Mouse (Mus musculus) layer of hippocampus, adult 9-10 months (tissue): Measurements from ENCODE around the gene Plin4.
"Not testable (repeated sequence)": the region's sequence is repeated elsewhere in the genome, so short reads cannot be mapped to it uniquely, and the experiment has no call there.

Source experiments
- DNase-seq: peaks from one replicate; pipeline ENCODE4 v3.0.0; 2022; ENCODE audit warnings: low spot score

Plin4 gene

GRCm38 (mm10) chr17:56126175-56126574 lies 16.6 kb upstream of the Plin4 start:
- DNase-seq = no peak

- no peak for DNase-seq
These were observed 15.7 kb upstream of the Plin4 start for GRCm38 (mm10) chr17:56125276-56125630.

DNA sequence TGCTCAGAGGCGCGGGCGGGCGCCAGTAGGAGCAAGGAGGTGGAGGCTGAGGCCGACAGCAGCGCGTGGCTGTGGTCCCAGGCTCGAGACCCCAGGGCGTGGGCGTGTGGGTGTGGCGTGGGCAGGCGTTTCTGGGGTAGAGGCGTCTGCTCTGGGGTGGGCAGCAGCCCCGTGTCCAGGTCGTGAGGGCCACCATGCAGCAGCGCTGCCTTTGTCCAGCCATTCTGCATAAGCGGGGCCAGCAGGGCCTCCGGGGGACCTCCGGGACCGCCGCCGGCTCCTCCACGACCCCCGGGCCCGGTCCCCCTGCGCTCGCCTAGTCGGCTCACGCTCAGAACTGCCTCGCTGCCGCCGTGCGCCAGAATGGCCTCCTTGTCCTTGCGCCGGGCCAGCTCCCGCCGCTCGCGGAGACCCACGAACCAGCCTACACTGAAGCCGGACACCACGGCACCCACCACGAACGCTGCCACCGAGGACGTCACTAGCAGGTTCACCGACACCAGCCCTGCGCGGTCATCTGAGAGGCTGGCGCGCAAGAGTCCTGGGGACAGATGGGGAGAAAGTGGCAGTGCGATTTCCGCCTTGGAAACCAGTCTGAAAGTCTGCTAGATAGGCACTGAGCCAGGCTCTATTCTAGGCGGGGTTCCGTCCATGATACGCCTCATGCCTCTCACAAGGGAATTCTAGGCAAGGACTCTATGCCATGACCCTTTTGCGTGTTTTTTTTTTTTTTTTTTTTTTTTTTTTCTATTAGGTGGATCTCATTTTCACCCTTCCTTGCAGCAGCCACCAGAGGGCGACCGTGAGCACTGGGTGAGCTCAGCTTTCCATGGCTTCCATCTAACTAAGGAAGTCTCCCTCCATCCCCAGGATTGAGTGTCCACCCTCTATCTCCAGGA lies 15.0 kb upstream of the Plin4 start:
- DNase-seq = no peak

GRCm38 (mm10) chr17:56123681-56124340 lies 14.2 kb upstream of the Plin4 start:
- no peak for DNase-seq

GRCm38 (mm10) chr17:56123161-56123560 lies 13.6 kb upstream of the Plin4 start:
- DNase-seq = no peak

DNA sequence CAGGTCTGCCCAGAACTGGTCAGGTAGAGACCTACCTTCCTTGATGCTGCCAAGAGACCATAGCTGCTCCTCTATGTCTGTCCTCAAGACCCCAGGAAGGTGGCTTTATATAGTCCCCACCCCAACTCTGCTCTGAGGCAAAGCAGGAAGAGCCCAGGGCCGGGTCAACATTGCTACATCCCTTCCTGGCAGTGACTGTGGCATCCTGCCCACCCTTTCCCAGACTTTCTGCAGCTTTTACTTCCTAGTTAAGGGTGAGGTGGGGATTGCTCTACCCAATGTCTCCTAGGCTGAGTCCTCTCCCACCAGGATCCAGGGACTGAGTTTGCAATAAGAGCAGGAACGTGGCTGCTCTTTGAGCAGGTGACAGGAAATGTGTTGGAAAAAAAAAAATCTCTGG lies 12.2 kb upstream of the Plin4 start, which contains the start of gene Lrg1:
TSS of gene Lrg1 (minus strand) at position 176 of the 400 bp plus-strand sequence.
- no peak for DNase-seq

GRCm38 (mm10) chr17:56119981-56120880 lies 10.6 kb upstream of the Plin4 start:
- no peak for DNase-seq

GRCm38 (mm10) chr17:56119431-56119830 lies 9.8 kb upstream of the Plin4 start:
- no peak for DNase-seq

GRCm38 (mm10) chr17:56117251-56117710 lies 7.7 kb upstream of the Plin4 start, which contains the start of gene Plin5:
Gene Plin5, minus strand, starts transcription at chr17:56117596.
- no peak for DNase-seq

DNA sequence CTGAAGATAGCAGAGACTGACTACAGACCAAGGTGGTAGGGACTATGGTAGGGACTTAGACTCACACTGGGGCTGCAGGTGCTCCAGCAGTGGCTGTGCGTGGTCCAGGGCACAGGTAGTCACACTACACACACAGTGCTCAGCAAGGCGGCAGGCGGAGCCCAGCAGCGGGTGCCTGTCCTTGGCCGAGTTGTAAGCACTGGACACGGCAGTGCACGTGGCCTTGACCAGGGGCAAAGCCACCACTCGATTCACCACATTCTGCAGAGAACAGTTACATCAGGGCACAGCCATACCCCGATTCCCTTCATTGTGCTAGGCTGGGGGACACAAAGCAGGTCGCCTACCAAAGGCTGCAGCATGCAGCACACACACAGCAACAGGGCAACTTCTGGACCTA lies 6.6 kb upstream of the Plin4 start:
- no peak for DNase-seq

DNA sequence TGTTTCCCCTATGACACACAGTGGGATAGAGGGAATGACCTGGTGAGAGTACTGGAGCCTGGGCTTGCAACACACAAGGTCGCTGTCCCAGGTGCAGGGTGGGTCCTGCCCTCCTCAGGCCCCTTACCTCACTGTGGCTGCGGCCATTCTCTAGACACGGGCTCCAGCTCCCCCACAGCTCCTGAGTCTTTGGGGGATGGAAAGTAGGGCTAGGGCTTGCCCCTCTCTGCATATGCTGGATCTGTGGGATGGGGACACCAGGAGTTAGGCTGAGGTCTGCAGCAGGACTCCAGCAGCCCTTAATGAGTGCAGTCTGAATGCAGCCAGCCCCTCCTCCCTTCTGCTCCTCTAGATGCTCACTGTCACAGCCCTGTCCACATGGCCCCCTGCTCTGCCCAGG lies 3.1 kb upstream of the Plin4 start:
- DNase-seq = no peak

GRCm38 (mm10) chr17:56111864-56112263 lies 2.3 kb upstream of the Plin4 start:
- DNase-seq = no peak

- no peak for DNase-seq
These were observed 1.4 kb upstream of the Plin4 start for GRCm38 (mm10) chr17:56111021-56111420.

DNA sequence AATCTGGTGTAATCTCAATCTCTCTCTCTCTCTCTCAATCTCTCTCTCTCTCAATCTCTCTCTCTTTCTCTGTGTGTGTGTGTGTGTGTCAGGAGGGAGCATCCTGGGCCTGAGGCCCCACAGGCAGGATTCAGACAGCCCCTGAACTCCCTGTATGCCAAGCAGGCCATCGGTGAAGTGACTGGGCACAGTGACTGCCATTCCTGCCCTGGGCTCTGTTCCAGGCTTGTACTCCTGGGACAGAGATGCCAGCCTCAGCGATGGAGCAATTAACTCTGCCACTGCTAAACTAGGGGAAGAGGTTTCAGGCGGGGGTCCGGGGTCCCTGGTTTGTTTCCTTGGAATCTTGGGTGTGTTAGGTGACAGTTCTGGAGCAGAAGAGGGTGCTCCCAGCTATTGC lies 968 bp upstream of the Plin4 start:
- no peak for DNase-seq

DNA sequence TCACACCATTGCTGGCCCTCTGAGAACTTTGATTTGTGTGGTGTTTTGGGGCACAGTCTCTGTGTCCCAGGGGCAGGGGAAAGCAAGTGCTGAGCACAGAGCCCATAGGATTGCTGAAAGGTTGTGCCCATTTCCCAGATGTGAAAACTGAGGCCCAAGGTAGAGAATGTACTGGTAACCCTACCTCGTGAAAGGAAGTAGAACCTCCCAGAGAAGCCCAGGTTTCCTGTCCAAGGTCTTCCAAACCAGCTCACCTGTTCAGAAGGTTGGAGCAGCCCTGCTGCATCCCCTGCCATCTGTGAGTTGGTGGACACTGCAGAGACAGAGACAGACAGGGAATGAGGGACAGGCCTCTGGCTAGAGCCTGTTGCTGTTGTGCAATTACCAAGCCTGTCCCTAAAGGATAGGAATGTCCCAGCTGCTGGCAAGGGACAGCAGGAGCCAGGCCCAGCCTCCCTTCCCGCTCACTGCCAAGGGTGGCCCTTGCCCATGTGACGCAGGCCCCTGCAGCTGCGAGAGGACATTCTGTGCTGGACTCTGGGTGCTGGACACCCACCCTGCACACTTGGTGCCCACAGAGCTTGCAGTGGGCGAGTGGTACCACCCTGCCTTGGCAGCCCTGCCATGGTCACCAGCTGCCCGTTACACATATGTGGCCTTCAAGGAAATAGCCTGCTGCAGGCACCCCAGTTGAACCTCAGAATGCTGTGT lies 1.1 kb downstream of the Plin4 start:
- no peak for DNase-seq

DNA sequence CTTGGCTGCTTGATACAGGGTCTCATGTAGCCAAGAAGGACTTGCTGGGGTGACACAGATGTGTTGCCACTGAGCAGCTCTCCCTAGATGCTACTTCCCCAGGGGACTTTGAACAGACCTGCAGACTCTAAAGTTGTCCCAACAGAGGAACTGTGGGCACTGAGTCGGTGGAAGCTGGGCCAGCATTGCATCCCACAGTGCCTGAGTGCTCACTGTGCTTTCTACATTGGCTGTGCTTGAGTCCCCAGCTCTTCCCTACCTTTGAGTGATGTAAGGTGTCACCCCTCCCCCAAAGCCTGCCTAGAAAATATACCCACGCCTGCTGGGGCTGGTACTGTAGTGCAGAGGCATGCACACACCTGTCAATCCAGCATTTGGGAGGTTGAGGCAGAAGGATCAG lies 1.9 kb downstream of the Plin4 start:
- no peak for DNase-seq

- no peak for DNase-seq
These were observed 2.6 kb downstream of the Plin4 start for GRCm38 (mm10) chr17:56106981-56107380.

- DNase-seq = not testable (repeated sequence)
These were observed 3.2 kb downstream of the Plin4 start for GRCm38 (mm10) chr17:56106436-56106835.

- not testable (repeated sequence) for DNase-seq
These were observed 4.8 kb downstream of the Plin4 start for GRCm38 (mm10) chr17:56104821-56105220.

GRCm38 (mm10) chr17:56103465-56104285 lies 5.9 kb downstream of the Plin4 start:
- DNase-seq = no peak

GRCm38 (mm10) chr17:56102927-56103326 lies 6.7 kb downstream of the Plin4 start:
- no peak for DNase-seq
